Mouse (Mus musculus): Measurements from ENCODE around the gene Gucy1a1. TPM values are rescaled to one million over a fixed set of nuclear protein-coding genes. Genes with fewer than 3 reads are reported as not detected.

Gucy1a1 gene
- polyA plus RNA-seq, 1 experiment: 2.0 TPM

- H3K4me1 ChIP-seq (ENCODE audit: control insufficient read depth, insufficient read depth, low read length): no peaks in the 10 kb centered on the region
- H3K27ac ChIP-seq (ENCODE audit: insufficient read depth, low read length): no peak overlapping the region
- TF ChIP-seq POLR2A (IDR thresholded peaks at IDR 0.05; ENCODE audit: low read depth, low read length) (no peak), CTCF (IDR thresholded peaks at IDR 0.05; ENCODE audit: borderline replicate concordance, insufficient read depth, low read length) (no peak)
Measured at GRCm38 (mm10) chr3:82144725-82145125, 864 bp downstream of the Gucy1a1 start.

DNA sequence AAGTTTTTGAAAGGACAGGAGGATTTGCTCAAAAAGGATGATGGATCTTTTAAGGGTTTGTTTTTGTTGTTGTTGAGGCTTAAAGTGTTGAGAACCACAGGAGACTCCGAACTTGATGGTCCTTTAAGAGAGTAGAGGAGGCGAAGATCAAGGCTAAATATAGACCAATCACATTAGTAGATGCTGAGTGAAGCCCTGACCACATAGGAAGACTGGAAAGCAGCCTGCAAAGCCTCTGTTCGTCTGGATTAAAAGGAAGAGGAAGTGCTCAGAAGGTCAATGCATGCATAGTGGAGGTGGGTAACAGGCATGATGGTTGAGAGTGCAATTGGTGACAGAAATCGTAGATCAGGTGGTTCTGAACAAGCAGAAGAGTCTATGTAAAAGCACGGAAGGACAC lies 4.8 kb downstream of the Gucy1a1 start:
- TF ChIP-seq POLR2A (IDR thresholded peaks at IDR 0.05; ENCODE audit: low read depth, low read length): no peak
- Histone ChIP-seq H3K4me1 (ENCODE audit: control insufficient read depth, insufficient read depth, low read length) (no peaks in the 10 kb centered on the region), H3K27ac (ENCODE audit: insufficient read depth, low read length) (no peak overlapping the region), H3K4me3 (ENCODE audit: insufficient read depth, low read length) (no peak overlapping the region)

More at GRCm38 (mm10) chr3:82144725-82145125, 864 bp downstream of the Gucy1a1 start:
- H3K4me3 ChIP-seq (ENCODE audit: insufficient read depth, low read length): no peak overlapping the region

DNA sequence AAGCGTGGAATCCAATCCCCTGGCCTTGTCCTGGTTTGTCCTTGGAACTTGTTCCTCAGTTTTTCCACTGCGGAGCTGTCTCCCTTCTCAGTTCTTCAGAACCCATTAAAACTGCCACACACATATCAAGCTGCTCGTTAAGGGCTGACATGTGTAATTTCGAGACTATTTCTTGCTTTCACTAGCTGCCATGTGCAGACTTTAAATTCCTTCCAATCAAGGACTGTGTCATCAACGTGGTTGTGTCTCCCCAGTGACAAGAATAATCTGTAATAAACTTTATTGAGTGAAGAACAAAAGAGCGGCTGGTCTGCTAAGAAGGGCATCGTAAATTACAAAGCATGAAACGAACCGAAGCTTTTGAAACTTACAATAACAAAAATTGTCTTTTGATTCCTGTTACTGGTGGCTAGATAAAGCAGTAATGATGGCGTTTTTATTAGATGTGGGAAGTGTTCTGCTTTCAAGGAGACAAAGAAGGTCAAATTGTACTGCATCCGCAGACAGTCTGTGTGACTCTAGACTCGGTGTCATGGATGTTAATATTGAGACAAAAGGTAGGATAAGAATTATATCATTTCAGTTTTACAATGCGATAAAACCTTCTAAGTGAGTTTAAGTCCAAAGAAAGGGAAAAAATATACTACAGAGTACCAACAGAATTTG lies 7.5 kb downstream of the Gucy1a1 start:
- Histone ChIP-seq H3K27ac (ENCODE audit: insufficient read depth, low read length) (no peak overlapping the region), H3K4me1 (ENCODE audit: control insufficient read depth, insufficient read depth, low read length) (no peaks in the 10 kb centered on the region), H3K4me3 (ENCODE audit: insufficient read depth, low read length) (no peak overlapping the region)
- TF ChIP-seq CTCF (IDR thresholded peaks at IDR 0.05; ENCODE audit: borderline replicate concordance, insufficient read depth, low read length) (no peak), POLR2A (IDR thresholded peaks at IDR 0.05; ENCODE audit: low read depth, low read length) (no peak)

GRCm38 (mm10) chr3:82135483-82135882 lies 10.1 kb downstream of the Gucy1a1 start:
- Histone ChIP-seq H3K4me3 (ENCODE audit: insufficient read depth, low read length) (no peak overlapping the region), H3K27ac (ENCODE audit: insufficient read depth, low read length) (no peak overlapping the region), H3K4me1 (ENCODE audit: control insufficient read depth, insufficient read depth, low read length) (no peaks in the 10 kb centered on the region)
- no peak for TF ChIP-seq POLR2A (IDR thresholded peaks at IDR 0.05; ENCODE audit: low read depth, low read length)
- no peak for TF ChIP-seq CTCF (IDR thresholded peaks at IDR 0.05; ENCODE audit: borderline replicate concordance, insufficient read depth, low read length)

- Histone ChIP-seq H3K4me1 (ENCODE audit: control insufficient read depth, insufficient read depth, low read length) (no peaks in the 10 kb centered on the region), H3K4me3 (ENCODE audit: insufficient read depth, low read length) (no peak overlapping the region), H3K27ac (ENCODE audit: insufficient read depth, low read length) (no peak overlapping the region)
- TF ChIP-seq POLR2A (IDR thresholded peaks at IDR 0.05; ENCODE audit: low read depth, low read length) (no peak), CTCF (IDR thresholded peaks at IDR 0.05; ENCODE audit: borderline replicate concordance, insufficient read depth, low read length) (no peak)
Measured at GRCm38 (mm10) chr3:82129258-82129657, 16.3 kb downstream of the Gucy1a1 start.

DNA sequence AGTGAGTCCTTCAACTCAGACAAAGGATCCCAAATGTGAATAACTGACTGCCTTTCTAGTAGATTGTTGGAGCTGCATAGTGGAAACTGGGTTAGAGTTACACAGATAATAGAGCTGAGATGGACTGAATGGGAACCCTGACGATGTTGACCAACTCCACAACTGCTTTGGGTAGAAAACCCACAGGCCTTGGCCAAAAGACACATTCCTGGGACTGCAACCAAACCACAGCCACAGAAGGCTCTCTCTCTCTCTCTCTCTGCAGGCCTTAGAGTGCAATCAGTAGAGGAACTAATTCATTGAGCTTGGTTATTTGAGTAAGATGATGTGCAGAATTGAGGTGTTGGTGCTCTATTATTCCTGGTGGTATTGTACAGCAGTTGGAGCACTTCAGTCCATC lies 21.0 kb downstream of the Gucy1a1 start:
- Histone ChIP-seq H3K4me1 (ENCODE audit: control insufficient read depth, insufficient read depth, low read length) (no peaks in the 10 kb centered on the region), H3K27ac (ENCODE audit: insufficient read depth, low read length) (no peak overlapping the region), H3K4me3 (ENCODE audit: insufficient read depth, low read length) (no peak overlapping the region)
- no peak for TF ChIP-seq CTCF (IDR thresholded peaks at IDR 0.05; ENCODE audit: borderline replicate concordance, insufficient read depth, low read length)
- TF ChIP-seq POLR2A (IDR thresholded peaks at IDR 0.05; ENCODE audit: low read depth, low read length): no peak

DNA sequence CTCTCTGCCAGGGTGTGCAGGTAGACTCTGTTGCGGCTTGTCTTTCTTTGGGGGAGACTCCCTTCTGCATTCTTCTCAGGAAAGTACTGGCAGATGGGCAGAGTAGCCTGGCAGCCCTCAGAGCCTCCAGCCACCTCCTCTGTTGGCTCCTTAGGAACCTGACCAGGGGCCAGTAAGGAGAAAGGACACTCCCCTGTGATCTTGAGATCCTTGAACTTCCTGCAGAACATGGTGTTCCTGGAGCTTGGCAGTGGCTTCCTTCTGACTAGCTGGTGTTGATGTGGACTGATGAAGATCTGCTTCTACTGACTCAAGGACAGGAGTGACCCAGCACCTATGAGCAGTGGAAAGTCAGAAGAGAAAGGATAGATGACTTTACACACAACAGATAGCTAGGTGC lies 26.7 kb downstream of the Gucy1a1 start:
- Histone ChIP-seq H3K4me3 (ENCODE audit: insufficient read depth, low read length) (no peak overlapping the region), H3K4me1 (ENCODE audit: control insufficient read depth, insufficient read depth, low read length) (no peaks in the 10 kb centered on the region), H3K27ac (ENCODE audit: insufficient read depth, low read length) (no peak overlapping the region)
- TF ChIP-seq POLR2A (IDR thresholded peaks at IDR 0.05; ENCODE audit: low read depth, low read length) (no peak), CTCF (IDR thresholded peaks at IDR 0.05; ENCODE audit: borderline replicate concordance, insufficient read depth, low read length) (no peak)

DNA sequence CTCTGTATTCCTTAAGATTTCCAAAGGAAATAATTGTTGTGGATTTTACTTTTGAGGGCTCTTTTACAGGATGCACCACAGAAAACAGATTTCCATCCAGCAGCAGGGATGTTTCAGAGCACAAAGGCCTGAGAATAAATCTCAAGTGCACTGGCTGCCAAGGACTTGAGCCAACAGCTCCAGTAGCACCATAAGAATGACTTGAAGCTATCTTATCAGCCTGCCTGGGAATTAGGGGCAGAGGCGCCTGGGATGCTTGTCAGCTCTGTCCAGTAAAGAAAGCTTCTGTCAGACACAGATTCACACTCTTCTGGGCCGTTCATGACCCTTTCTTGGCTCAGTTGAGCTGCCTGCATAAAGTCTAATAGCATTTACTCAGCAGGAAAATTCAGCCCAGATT lies 33.1 kb downstream of the Gucy1a1 start:
- no peak for TF ChIP-seq CTCF (IDR thresholded peaks at IDR 0.05; ENCODE audit: borderline replicate concordance, insufficient read depth, low read length)
- TF ChIP-seq POLR2A (IDR thresholded peaks at IDR 0.05; ENCODE audit: low read depth, low read length): no peak
- H3K4me1 ChIP-seq (ENCODE audit: control insufficient read depth, insufficient read depth, low read length): no peaks in the 10 kb centered on the region
- H3K4me3 ChIP-seq (ENCODE audit: insufficient read depth, low read length): no peak overlapping the region
- no peak overlapping the region for H3K27ac ChIP-seq (ENCODE audit: insufficient read depth, low read length)

DNA sequence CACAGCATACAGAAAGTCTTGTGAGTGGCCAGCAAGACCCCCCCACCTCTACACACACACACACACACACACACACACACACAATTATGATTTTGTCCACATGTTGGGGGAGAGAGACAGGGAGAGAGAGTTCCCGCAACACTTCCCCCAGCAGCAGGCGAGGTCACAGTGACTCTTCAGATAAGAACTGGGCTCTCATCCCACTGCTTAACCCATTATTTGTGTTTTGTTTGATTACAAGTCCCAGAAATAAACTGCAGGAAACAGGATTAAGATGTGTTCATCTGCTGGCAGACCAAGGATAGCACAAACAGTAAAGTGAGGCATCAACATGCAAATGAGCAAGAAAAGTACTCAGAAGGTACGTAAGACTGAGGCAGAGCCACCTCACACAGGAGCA lies 33.6 kb downstream of the Gucy1a1 start:
- Histone ChIP-seq H3K4me3 (ENCODE audit: insufficient read depth, low read length) (no peak overlapping the region), H3K4me1 (ENCODE audit: control insufficient read depth, insufficient read depth, low read length) (no peaks in the 10 kb centered on the region), H3K27ac (ENCODE audit: insufficient read depth, low read length) (no peak overlapping the region)
- TF ChIP-seq CTCF (IDR thresholded peaks at IDR 0.05; ENCODE audit: borderline replicate concordance, insufficient read depth, low read length): no peak
- TF ChIP-seq POLR2A (IDR thresholded peaks at IDR 0.05; ENCODE audit: low read depth, low read length): no peak

- H3K4me3 ChIP-seq (ENCODE audit: insufficient read depth, low read length): no peak overlapping the region
- H3K27ac ChIP-seq (ENCODE audit: insufficient read depth, low read length): no peak overlapping the region
- no peak for TF ChIP-seq POLR2A (IDR thresholded peaks at IDR 0.05; ENCODE audit: low read depth, low read length)
- TF ChIP-seq CTCF (IDR thresholded peaks at IDR 0.05; ENCODE audit: borderline replicate concordance, insufficient read depth, low read length): no peak
- H3K4me1 ChIP-seq (ENCODE audit: control insufficient read depth, insufficient read depth, low read length): no peaks in the 10 kb centered on the region
Measured at GRCm38 (mm10) chr3:82108951-82109350, 36.6 kb downstream of the Gucy1a1 start.

Data from embryonic fibroblast, embryonic 13.5 days (primary cell).